Mouse (Mus musculus) ES-E14 (cell line): ENCODE results near the gene Tatdn2.

Experiments
- CHD2 ChIP-seq: IDR thresholded peaks from 2 replicates; pipeline ENCODE4 v1.6.1; 2014; ENCODE audit warnings: mild to moderate bottlenecking, low read depth, low read length, inconsistent platforms
- HCFC1 ChIP-seq: IDR thresholded peaks from 2 replicates; pipeline ENCODE4 v1.6.1; 2012; ENCODE audit warnings: low read length, inconsistent platforms, borderline replicate concordance; ENCODE audit not compliant: insufficient read depth
- MAFK ChIP-seq: IDR thresholded peaks from 2 replicates; pipeline ENCODE4 v1.6.1; 2014; ENCODE audit warnings: mild to moderate bottlenecking, low read depth, low read length, inconsistent platforms; ENCODE audit not compliant: insufficient read depth
- ZC3H11A ChIP-seq: IDR thresholded peaks from 2 replicates; pipeline ENCODE4 v1.6.1; 2012; ENCODE audit warnings: low read depth, mild to moderate bottlenecking, inconsistent platforms, low read length, borderline replicate concordance
- ZNF384 ChIP-seq: IDR thresholded peaks from 2 replicates; pipeline ENCODE4 v1.6.1; 2012; ENCODE audit warnings: low read depth, low read length, inconsistent platforms

GRCm38 (mm10) chr6:113654753-113655397 is 42.0 kb upstream of the Tatdn2 start:
- TF ChIP-seq MAFK (no peak), CHD2 (no peak), ZC3H11A (no peak), ZNF384 (no peak), HCFC1 (no peak)
